Mouse (Mus musculus) R1 (cell line): ENCODE data around the gene Krt13.

ENCODE experiments used
- DNase-seq: peaks from one replicate; pipeline ENCODE4 v3.0.0-alpha.2; 2018; ENCODE audit warnings: low read depth, low spot score

Krt13 gene

GRCm38 (mm10) chr11:100121466-100121865, at the start of gene Krt13:
Gene Krt13 (minus strand): TSS chr11:100121566.
- DNase-seq, result no peak

DNA sequence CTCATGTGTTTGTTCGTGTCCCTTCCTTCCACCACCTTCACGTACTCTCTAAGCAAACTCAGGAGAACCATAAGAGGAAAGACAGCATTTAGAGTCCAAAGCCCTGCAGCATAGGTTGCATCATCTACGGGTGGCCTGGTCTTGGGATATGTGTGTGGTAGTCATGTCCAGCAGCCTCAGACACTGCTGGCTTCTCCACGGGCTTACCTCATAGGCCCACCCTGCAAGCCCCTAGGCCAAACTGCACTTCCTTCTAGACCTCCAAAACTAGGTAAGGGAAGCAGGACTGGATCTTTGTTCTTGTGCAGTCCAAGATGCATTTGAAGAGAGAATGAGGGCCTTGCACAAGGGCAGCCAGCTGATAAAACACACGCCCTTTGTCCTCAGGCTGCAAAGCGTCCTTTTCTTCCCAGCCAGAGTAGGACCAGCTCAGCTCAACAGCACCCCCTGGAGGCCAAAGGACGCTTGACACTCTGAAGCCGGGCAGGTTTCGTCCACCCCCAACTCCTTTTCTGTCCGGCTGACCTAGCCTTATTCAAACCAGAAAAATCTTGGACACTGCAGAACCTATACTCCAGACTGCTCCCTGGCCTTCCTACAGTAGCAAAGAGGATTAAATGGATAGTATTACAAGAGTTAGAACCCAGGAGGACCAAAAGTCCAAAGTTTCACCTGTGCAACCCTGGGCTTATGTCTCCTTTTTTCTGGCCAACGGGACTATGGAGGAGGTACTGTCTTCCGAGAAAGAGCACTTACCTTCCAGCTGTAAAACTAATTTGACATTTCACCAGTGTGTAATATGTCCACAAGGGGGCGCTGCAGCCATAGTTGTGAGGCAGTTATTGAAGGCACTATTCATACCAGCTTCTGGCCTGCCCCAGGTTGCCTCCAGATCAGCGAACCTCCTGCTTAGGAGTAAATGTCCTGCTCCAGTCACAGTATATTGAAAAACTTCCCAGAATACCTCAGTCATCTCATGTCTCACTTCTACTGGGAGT, 47.7 kb upstream of the Krt13 start:
- peak; percentile 77 for DNase-seq

DNA sequence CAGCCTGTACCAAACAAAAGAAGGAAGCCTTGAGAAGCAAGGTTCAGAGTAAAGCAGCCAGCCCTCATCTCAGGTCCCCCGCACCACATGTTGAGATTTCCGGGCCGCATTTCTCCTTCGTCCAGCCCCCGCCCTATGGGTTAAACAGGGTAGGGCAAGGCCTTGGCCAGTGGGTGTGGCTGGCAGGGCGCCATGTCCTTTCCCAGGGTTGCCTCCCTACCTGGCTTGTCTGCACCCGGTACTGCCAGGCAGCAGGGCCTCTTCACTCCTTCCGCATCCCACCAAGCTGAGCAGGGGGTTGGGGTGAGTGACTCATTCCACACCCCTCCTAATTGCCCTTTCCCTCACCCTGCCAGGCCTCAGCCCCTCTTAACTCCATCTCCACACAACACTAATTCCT, 46.7 kb upstream of the Krt13 start:
- DNase-seq, result no peak

DNA sequence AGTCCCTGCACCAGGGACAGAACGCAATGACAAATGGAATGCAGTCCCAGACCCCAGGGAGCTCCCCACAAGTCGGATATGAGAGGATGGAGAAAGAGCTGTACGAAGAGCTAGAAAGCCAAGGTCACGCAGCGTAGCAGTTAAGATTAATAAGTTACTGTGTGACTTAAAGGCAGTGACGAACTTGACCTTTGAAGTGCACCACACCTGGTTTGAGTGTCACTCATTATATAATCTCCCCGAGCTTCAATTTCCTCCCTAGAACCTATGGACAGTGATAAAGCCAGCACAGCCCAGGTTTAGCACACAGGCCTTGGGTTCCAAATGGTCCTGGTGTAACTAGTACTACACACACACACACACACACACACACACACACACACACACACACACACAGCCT, 43.0 kb upstream of the Krt13 start:
- DNase-seq, result no peak

- no peak for DNase-seq
These were observed 36.6 kb upstream of the Krt13 start for GRCm38 (mm10) chr11:100157908-100158477.

GRCm38 (mm10) chr11:100157331-100157730, 36.0 kb upstream of the Krt13 start:
- DNase-seq, result no peak

DNA sequence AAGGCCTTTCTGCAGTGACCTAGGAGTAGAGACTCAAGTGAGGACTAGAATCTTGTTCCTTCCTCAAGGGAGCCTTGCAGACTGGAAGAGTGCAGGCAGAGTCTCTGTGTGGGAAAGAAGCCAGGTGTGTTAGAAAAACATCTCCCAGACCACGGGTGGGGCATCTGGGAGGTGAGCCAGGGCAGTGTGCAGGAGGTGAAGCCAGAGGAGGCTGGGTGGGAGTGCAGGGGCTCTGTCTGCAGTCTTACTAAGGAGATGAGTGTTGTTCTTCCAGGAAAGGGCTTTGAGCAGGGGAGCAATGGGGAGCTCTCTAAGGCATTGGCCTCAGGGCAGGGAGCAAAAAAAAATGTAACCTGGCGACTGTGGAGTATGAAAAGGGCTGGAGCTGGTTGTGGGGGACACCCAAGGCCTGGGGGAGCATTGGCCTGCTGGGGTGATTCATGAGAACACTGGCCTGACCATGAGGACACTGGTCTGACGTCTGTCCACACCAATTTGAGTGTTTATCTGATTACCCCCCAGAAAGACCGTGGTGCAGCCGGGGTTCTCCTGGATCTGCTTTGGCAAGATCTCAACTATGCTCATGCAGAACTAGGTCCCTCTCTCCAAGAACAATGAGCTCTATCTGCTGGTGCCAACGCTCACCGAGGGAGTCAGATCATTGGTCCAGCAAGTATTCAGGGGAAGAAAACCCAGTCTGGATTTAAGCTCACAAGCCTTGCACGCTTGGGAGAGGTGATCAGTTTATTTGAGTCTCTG, 34.3 kb upstream of the Krt13 start:
- no peak for DNase-seq

DNA sequence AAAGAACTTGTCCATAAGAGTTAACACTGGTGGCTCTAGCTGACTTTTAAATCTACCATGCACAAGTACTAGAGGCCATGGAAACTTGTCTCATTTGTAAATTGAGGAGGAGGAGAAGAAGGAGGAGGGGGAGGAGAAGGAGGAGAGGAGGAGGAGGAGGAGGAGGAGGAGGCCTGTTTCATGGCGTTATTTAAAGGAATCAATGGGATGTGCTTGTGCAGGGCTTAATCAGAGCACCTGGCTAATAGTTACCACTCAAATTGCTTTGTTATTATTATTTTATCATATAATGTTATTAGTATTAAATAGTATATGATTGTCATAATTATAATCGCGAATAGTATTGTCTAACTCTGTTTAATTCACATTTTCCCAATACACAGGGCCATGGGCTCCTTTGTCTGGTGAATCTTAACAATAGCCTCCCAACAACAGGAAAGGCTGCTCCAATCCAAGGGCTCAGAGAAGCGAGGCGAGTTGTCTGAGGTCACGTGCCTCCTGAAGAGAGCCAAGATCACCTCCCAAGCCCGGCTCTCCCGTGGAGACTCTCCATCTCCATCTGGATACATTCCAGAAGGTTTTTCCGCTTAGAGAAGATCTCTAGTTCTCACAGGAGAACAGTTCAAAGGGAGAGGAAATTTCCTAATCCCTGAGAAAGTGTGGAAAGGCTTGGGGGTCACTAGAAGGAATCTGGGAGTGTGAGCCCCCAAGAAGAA, 27.4 kb upstream of the Krt13 start, which contains the start of gene Krt19:
Krt19 (minus strand) TSS at position 51 of the 716 bp plus-strand sequence.
- DNase-seq, result peak; percentile 30

DNA sequence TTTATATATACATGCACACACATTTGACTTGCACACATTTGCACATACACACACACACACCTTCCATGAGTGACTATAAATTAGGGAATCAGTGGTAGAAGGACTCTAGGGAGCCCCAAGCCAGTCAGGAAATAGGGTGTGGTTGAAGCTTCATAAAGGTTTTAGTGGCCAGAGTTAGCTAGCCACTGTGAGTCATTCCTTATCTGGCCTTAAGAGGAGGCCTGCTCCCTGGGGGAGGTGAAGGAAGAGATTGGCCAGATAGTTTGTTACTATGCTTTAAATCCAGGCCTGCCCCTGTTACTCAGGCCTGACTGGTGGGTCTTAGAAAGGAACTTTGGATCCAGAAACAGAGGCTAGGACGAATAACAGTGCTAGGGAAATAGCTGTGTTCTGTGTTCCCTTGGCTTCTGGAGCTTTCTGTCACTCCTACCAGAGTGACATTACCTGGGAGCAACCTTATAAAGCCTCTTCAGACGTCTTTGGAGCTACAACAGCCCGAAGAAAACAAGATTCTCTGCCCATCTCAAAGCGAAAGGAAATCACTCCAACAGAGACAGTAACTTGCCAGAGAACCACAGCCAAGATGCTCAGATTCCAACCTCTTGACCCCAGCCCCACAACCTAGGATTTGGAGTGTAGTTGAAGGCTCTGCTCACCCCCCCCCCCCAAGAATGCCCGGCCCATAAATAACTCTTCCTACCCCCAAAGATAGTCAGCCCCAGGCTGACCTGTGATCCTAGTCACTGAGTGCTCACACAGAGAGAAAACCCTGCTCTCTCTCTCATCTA, 26.4 kb upstream of the Krt13 start:
- no peak for DNase-seq

DNA sequence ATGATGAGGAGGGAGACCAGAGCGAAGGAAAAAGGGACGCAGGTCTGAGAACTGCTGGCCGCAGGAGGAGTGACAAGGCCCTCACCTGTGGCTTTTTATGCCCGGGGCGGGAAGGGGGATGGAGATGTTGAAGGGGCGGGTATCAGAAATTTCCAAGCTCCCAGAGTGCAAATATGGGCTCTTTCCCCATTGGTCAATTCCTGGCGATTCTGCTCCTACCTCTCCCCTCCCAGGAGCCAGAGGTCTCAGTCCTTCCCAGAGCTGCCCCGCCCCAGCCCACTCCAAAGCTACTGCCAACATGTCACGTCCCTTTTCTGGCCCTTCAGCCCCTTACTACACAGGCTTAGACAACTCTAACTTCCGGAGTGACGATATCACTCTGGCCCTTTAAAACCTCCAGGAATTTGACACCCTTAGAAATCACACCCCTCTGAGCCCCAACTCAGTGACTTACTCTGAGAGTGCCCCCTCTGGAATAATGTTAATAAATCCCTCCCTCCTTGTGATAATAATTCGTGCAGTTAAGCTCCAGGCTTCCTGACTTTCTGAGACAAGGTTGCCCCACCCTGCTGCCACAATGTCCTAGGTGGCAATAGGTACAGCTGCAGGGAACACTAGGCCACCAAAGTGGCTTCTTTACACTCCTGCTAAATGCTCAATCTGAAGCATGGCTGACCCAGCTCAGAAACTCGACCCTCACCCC, 24.6 kb upstream of the Krt13 start:
- peak; percentile 41 for DNase-seq

DNA sequence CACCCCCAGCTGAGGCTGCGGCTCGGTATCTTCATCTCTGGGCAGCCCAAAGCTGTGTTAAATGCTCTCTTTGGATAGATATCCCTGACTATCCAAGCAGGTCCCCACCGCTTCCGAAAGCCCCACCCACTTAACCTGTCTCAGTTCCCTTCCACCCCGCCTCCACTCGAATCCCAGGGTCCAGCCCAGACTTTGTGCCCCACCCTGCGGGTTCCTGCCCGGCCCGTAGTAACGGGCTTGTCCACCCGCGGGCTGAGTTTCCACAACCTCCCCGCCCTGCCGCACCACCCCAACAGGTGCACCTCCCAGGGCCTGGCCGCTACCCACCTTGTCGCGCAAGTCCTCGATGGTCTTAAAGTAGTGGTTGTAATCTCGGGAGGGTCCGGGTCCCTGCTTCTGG, 23.7 kb upstream of the Krt13 start:
- DNase-seq, result peak; percentile 36

DNA sequence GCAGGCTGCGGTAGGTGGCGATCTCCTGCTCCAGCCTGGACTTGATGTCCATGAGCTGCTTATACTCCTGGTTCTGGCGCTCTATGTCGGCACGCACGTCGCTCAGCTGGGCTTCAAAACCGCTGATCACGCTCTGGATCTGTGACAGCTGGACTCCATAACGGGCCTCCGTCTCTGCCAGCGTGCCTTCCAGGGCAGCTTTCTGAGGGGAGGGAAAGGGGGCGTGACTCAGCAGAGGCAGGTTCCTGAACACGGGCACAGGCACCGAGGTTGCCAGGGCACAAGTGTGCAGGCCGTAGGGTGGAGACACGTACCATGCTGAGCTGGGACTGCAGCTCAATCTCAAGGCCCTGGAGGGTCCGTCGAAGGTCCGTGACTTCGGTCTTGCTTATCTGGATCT, 19.6 kb upstream of the Krt13 start:
- DNase-seq, result no peak

DNA sequence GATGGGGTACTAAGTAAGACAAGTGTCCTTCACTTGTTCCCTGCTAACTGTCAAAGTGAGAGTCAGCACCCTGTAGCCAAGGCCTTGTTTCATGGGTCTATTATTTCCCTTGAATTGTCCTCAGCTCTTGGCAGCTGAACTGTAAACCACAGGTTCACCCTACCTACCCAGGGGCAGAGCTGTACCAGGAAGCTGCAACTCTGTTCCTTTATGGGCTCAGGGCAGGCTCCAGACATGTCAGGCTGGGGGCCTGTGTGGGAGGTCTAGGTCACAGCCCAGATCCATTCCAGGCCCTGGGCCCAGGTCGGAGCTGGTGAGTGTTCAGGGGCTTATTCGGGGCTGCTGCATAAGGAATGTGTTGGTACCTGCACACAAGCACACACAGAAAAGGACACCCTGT, 18.0 kb upstream of the Krt13 start:
- DNase-seq, result no peak

GRCm38 (mm10) chr11:100138809-100139208, 17.4 kb upstream of the Krt13 start:
- DNase-seq, result no peak

DNA sequence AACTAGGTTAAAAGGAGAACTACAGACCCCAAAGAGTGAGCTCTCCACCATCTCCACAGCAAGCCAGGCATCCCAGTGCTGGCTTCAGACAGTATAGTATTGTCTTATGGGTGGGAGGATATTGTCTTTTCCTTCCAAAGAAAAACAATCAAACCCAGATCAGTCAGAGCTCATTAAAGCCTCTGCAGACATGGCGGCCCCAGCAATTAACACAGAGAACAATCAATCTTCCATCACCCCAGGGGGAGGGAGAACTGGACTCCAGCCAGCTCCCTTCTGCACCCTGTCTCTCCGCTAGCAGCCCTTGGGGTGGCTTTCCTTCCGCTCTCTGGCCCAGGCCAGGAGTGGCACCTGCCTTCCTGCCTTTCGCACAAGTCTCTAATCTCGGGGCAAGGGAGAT, 16.3 kb upstream of the Krt13 start:
- no peak for DNase-seq

GRCm38 (mm10) chr11:100136559-100136958, 15.2 kb upstream of the Krt13 start:
- no peak for DNase-seq

DNA sequence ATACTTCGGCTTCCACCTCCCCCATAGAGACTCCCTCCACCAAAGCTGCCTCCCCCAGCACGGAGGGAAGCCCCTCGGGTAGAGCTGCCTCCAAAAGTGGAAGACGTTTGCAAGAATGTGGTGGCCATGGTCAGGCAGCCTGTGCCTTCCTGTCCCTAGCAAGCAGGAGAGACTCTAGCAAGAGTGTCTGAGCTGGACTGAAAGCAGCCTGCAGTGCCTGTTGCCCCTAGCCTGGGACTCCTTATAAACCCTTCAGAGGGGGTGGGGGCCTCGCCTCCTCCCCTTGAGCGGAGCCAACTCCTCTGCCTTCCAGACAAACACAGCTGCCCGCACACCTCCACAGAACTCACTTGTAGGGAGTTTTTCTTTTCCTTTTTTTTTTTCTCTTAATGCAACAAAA, 14.4 kb upstream of the Krt13 start, which contains the start of gene Krt15:
Krt15 (minus strand) TSS at position 198 of the 400 bp plus-strand sequence.
- DNase-seq, result no peak

DNA sequence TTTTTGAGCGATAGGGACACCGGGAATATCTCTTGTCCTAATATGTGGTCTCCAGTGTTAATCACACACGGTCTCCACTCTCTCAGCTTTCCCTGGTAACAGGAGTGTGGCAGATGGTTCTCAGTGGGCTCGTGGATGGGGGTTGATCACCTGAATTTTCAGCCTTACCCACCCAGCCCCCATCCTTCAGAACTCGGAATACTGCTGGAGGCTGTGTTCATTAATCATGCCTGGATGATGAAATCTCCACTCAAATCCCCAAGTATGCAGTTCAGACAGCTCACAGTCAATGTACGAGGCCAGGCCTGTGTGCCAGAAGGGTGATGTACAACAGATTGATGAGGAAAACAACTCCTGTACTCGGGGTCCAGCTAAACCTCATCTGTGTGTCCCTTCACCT, 3.5 kb upstream of the Krt13 start:
- DNase-seq, result no peak

DNA sequence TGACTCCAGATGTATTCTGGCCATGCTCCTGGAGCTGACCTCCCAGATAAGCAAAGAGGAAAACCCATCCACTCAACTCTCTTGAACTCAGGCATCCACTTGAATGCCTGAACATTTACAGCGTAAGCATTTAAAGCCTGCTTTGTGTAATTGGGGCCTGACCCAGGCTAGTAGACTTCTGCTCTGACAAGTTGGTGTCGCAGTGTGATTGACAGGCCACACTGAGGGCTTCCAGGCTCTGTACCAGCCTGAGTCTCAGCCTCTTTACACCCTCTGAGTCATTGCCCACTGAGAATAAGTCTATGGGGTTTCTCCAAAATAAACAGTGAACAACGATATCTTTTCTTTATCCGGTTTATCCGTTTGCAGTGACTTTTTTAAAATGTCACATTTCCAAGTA, 1.0 kb downstream of the Krt13 start:
- DNase-seq, result no peak

- no peak for DNase-seq
These were observed 7.7 kb downstream of the Krt13 start for GRCm38 (mm10) chr11:100113742-100114029.
